Comparison of ENCODE assay signal across 9 mouse cellular contexts in the genomic region with DNA sequence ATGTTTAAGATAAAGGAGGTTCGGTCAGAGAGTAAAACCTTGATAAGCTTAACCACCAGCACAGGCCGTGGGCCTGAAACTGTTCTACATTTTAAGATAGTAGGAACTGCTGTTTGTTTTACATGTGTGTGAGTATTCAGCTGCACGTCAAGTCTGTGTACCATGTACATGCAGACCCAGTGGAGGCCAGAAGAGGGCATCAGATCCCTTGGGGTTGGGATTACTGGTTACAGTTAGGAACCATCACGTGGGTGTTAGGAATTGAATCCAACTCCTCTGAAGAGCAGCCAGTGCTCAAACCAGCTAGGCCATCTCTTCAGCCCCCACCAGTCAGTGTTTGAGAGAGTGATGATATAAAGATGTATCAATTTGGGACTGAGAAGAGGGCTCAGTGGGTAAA. TPM values are rescaled to one million over a fixed set of nuclear protein-coding genes. Genes with fewer than 3 reads are reported as not detected.
DNase-seq lines count a peak whose midpoint lies in the region; ATAC-seq and TF ChIP-seq lines count a peak whose summit lies in the region.
"Had no signal": no experiment of that assay in that cellular context is flagged by ENCODE, and none has a peak within 500 bp of the region (broad histone marks: within the 10 kb centered on the region; RNA-seq: fewer than 3 reads in every experiment).

No protein-coding gene starts in this region.

- ATAC-seq in hindbrain, postnatal 0 days = peak; percentile 40; the same call in 1 of the 2 replicates
- ATAC-seq in hindbrain, embryonic 12.5 days (ENCODE audit: low FRiP score) = no peak
- ATAC-seq in heart, postnatal 0 days (ENCODE audit: insufficient read depth, low read depth) = peak; percentile 28; the same call in 1 of the 2 replicates
- peak; percentile 91 for ATAC-seq in megakaryocyte progenitor cell, adult 5-6 weeks (replicated peaks; ENCODE audit: poor library complexity)
- peak; percentile 60 for ATAC-seq in stomach, postnatal 0 days (ENCODE audit: low FRiP score, low TSS enrichment)

- peak; percentile 68 for TF ChIP-seq CTCF in hindbrain, postnatal 0 days (IDR thresholded peaks at IDR 0.05; ENCODE audit: low read depth)
- peak; percentile 76 for TF ChIP-seq CTCF in heart, postnatal 0 days (IDR thresholded peaks at IDR 0.05; ENCODE audit: low read depth)
- TF ChIP-seq CTCF in stomach, postnatal 0 days (IDR thresholded peaks at IDR 0.05; ENCODE audit: low read depth) = peak; percentile 82

- no peak overlapping the region for H3K9ac ChIP-seq in hindbrain, postnatal 0 days (replicated peaks; ENCODE audit: low read length)
- no peak overlapping the region for H3K9ac ChIP-seq in hindbrain, embryonic 12.5 days
- H3K9ac ChIP-seq in heart, postnatal 0 days (replicated peaks; ENCODE audit: low read depth, low read length) = no peak overlapping the region
- no peak overlapping the region for H3K9ac ChIP-seq in stomach, postnatal 0 days (ENCODE audit: low read length)

- WGBS in hindbrain, postnatal 0 days = 65% methylated on average over 4 of the region's 4 CpGs
- 66% methylated on average over 4 of the region's 4 CpGs for WGBS in hindbrain, embryonic 12.5 days
- WGBS in heart, postnatal 0 days = 52% methylated on average over 4 of the region's 4 CpGs
- WGBS in stomach, postnatal 0 days = 48% methylated on average over 4 of the region's 4 CpGs

- no peaks in the 10 kb centered on the region for H3K4me1 ChIP-seq in hindbrain, postnatal 0 days (ENCODE audit: insufficient read depth, low read length)
- no peaks in the 10 kb centered on the region for H3K4me1 ChIP-seq in hindbrain, embryonic 12.5 days
- peaks cover 16% of the 10 kb centered on the region for H3K4me1 ChIP-seq in heart, postnatal 0 days (ENCODE audit: control insufficient read depth, insufficient read depth)
- H3K4me1 ChIP-seq in stomach, postnatal 0 days (replicated peaks; ENCODE audit: control insufficient read depth, insufficient read depth) = no peaks in the 10 kb centered on the region

- TF ChIP-seq EP300 in heart, postnatal 0 days (IDR thresholded peaks at IDR 0.05; ENCODE audit: low read depth) = no peak
- no peak for TF ChIP-seq EP300 in stomach, postnatal 0 days (optimal IDR thresholded peaks at IDR 0.05)

- H3K4me3 ChIP-seq in hindbrain, postnatal 0 days (ENCODE audit: low read length) = no peak overlapping the region
- H3K4me3 ChIP-seq in hindbrain, embryonic 12.5 days = no peak overlapping the region
- H3K4me3 ChIP-seq in heart, postnatal 0 days (ENCODE audit: low read depth, low read length) = no peak overlapping the region
- H3K4me3 ChIP-seq in stomach, postnatal 0 days (ENCODE audit: low read depth, low read length) = no peak overlapping the region
- H3K4me3 ChIP-seq: megakaryocyte, embryonic 14.5 days had no signal

- peaks cover 45% of the 10 kb centered on the region for H3K36me3 ChIP-seq in hindbrain, postnatal 0 days (ENCODE audit: insufficient read depth, low read length)
- H3K36me3 ChIP-seq in hindbrain, embryonic 12.5 days = peaks cover 68% of the 10 kb centered on the region
- H3K36me3 ChIP-seq in heart, postnatal 0 days (replicated peaks; ENCODE audit: control insufficient read depth, insufficient read depth, low read length) = peaks cover 59% of the 10 kb centered on the region
- H3K36me3 ChIP-seq in stomach, postnatal 0 days (ENCODE audit: control insufficient read depth, insufficient read depth, low read length) = 0 out of 2 replicates have a peak, but pooled peaks cover 8% of the 10 kb centered on the region

- H3K27ac ChIP-seq in hindbrain, postnatal 0 days = no peak overlapping the region
- no peak overlapping the region for H3K27ac ChIP-seq in hindbrain, embryonic 12.5 days
- H3K27ac ChIP-seq in heart, postnatal 0 days (ENCODE audit: low read depth) = no peak overlapping the region
- H3K27ac ChIP-seq in stomach, postnatal 0 days (replicated peaks) = no peak overlapping the region

- no peaks in the 10 kb centered on the region for H3K9me3 ChIP-seq in hindbrain, postnatal 0 days (ENCODE audit: low read length)
- no peaks in the 10 kb centered on the region for H3K9me3 ChIP-seq in hindbrain, embryonic 12.5 days (replicated peaks)
- H3K9me3 ChIP-seq in heart, postnatal 0 days (replicated peaks; ENCODE audit: control insufficient read depth, low read length) = no peaks in the 10 kb centered on the region
- H3K9me3 ChIP-seq in stomach, postnatal 0 days (ENCODE audit: control insufficient read depth, low read length) = no peaks in the 10 kb centered on the region
- H3K9me3 ChIP-seq: megakaryocyte, embryonic 14.5 days had no signal

- H3K4me2 ChIP-seq in hindbrain, postnatal 0 days (ENCODE audit: low read depth, low read length) = no peak overlapping the region
- no peak overlapping the region for H3K4me2 ChIP-seq in hindbrain, embryonic 12.5 days (replicated peaks)
- H3K4me2 ChIP-seq in heart, postnatal 0 days (ENCODE audit: low read depth, low read length) = no peak overlapping the region
- no peak overlapping the region for H3K4me2 ChIP-seq in stomach, postnatal 0 days (replicated peaks; ENCODE audit: low read depth)

- H3K27me3 ChIP-seq in hindbrain, postnatal 0 days (ENCODE audit: insufficient read depth, low read length) = no peaks in the 10 kb centered on the region
- no peaks in the 10 kb centered on the region for H3K27me3 ChIP-seq in hindbrain, embryonic 12.5 days
- H3K27me3 ChIP-seq in heart, postnatal 0 days (ENCODE audit: control insufficient read depth, insufficient read depth, low read length) = no peaks in the 10 kb centered on the region
- H3K27me3 ChIP-seq in stomach, postnatal 0 days (ENCODE audit: control insufficient read depth, insufficient read depth, low read length) = no peaks in the 10 kb centered on the region
- H3K27me3 ChIP-seq: megakaryocyte, embryonic 14.5 days had no signal

- peak; percentile 51 for DNase-seq in hindbrain, postnatal 0 days (ENCODE audit: low spot score)
- DNase-seq in adrenal gland, adult (ENCODE audit: inconsistent age in 2 of 2, low spot score in 1 of 2) = peak; percentile 60 to 89
- peak; percentile 16 for DNase-seq in embryo, embryonic 11.5 days (ENCODE audit: low read depth, low spot score)
- peak; percentile 27 for DNase-seq in heart, postnatal 0 days (ENCODE audit: low spot score)
- peak; percentile 61 to 64 for DNase-seq in left cerebral cortex, adult 18-20 months (ENCODE audit: low spot score in 2 of 2)
- peak; percentile 64 for DNase-seq in stomach, postnatal 0 days (ENCODE audit: low spot score)

RNA-seq across cellular contexts. Expression of a gene that starts 24.3 kb away (rescaled TPM):
- total RNA-seq in hindbrain, postnatal 0 days (2014; rRNA removed) = 15.6 and 20.8 TPM in 2 replicates
- 2.4 and 2.5 TPM in 2 replicates for polyA plus RNA-seq in hindbrain, postnatal 0 days (2015; fragmentation: Nextera tagmentation; extraction: Ambion mirVana)
- polyA plus RNA-seq in hindbrain, embryonic 12.5 days (2016; fragmentation: Nextera tagmentation; extraction: Ambion mirVana) = 8.9 and 9.0 TPM in 2 replicates
- total RNA-seq in heart, postnatal 0 days (2014; rRNA removed; ENCODE audit: low replicate concordance) = 35.5 and 48.1 TPM in 2 replicates
- polyA plus RNA-seq in heart, postnatal 0 days (2015; fragmentation: Nextera tagmentation; extraction: Ambion mirVana) = 4.0 and 4.3 TPM in 2 replicates
- 10 to 100 TPM; 17.7 to 18.1 TPM for total RNA-seq in left cerebral cortex, adult 18-20 months (2021)
- 93.9 and 96.8 TPM in 2 replicates for total RNA-seq in megakaryocyte progenitor cell, adult 5-6 weeks (2015)
- total RNA-seq in megakaryocyte progenitor cell, adult 5-6 weeks (2017) = 35.5 and 42.6 TPM in 2 replicates
- polyA plus RNA-seq in stomach, postnatal 0 days (2015; fragmentation: Nextera tagmentation; extraction: Ambion mirVana) = 3.1 and 4.2 TPM in 2 replicates

Comparison
In these comparisons a context has a peak if more than half of its experiments do, and no peak if none do; other contexts are left out.
1. DNase-seq: peak in every context shown above with its lines; median percentile 74 in adrenal gland, adult; 64 in stomach, postnatal 0 days; 62 in left cerebral cortex, adult 18-20 months; 51 in hindbrain, postnatal 0 days; 27 in heart, postnatal 0 days; 16 in embryo, embryonic 11.5 days.